Mouse (Mus musculus) left cerebral cortex, postnatal 25 days (tissue): ENCODE data around the gene Olfr744. TPM values are rescaled to one million over a fixed set of nuclear protein-coding genes. Genes with fewer than 3 reads are reported as not detected.
"Not testable (repeated sequence)": the region's sequence is repeated elsewhere in the genome, so short reads cannot be mapped to it uniquely, and the experiment has no call there.

ENCODE experiments used
- DNase-seq, 2 experiments: peaks; one replicate each; pipeline ENCODE4 v3.0.0; 2022; ENCODE audit warnings: low spot score in 2 of 2, mixed read lengths in 1 of 2
- intact Hi-C: fragments of 180-260 bp; cut with DNase I; formaldehyde crosslinking; loops from one replicate; pipeline ENCODE4 v1.15.1; 2025
- total RNA-seq, 2 experiments: library from RNA; stranded (reverse); gene quantifications; 2 replicates each; pipeline ENCODE4 v1.2.3; 2021

The Olfr744 gene
- not detected for total RNA-seq

GRCm38 (mm10) chr14:50614579-50614978 is at the start of gene Olfr744:
Gene Olfr744 (plus strand): TSS chr14:50614879.
- intact Hi-C loops = no loop called here
- no peak for DNase-seq

GRCm38 (mm10) chr14:50573056-50573455 is 41.6 kb upstream of the Olfr744 start:
- intact Hi-C loops, DNase-seq: not testable (repeated sequence)

GRCm38 (mm10) chr14:50639088-50639487 is 24.4 kb downstream of the Olfr744 start, which contains the start of gene Olfr745:
Gene Olfr745 (plus strand): TSS chr14:50639388.
- intact Hi-C loops = no loop called here
- DNase-seq = no peak

- DNase-seq = no peak
- intact Hi-C loops = no loop called here
Measured at GRCm38 (mm10) chr14:50646783-50647182, 32.1 kb downstream of the Olfr744 start, which contains the start of gene Olfr746. Gene Olfr746 (plus strand): TSS chr14:50647083.

Other genes with a start within 250 kb of the Olfr744 start
- not detected for gene Olfr736, start 233.7 kb upstream of the Olfr744 start, total RNA-seq
- gene Olfr738, start 207.3 kb upstream of the Olfr744 start, total RNA-seq = not detected
- gene Olfr739, start 196.3 kb upstream of the Olfr744 start, total RNA-seq = not detected
- gene Olfr740, start 169.3 kb upstream of the Olfr744 start, total RNA-seq = not detected
- gene Olfr741, start 142.1 kb upstream of the Olfr744 start, total RNA-seq = not detected
- gene Olfr742, start 111.3 kb upstream of the Olfr744 start, total RNA-seq = not detected
- not detected for gene Olfr743, start 93.0 kb upstream of the Olfr744 start, total RNA-seq
- not detected for gene Olfr745, start 24.5 kb downstream of the Olfr744 start, total RNA-seq
- not detected for gene Olfr746, start 32.2 kb downstream of the Olfr744 start, total RNA-seq
- gene Olfr747, start 78.3 kb downstream of the Olfr744 start, total RNA-seq = not detected
- gene Olfr748, start 92.5 kb downstream of the Olfr744 start, total RNA-seq = not detected
- not detected for gene Olfr749, start 130.2 kb downstream of the Olfr744 start, total RNA-seq
- gene Ttc5, start 170.6 kb downstream of the Olfr744 start, total RNA-seq = 10 to 100 TPM; 57.2 to 63.9 TPM
- gene Ccnb1ip1, start 192.9 kb downstream of the Olfr744 start, total RNA-seq = not detected
- 10 to 100 TPM; 23.0 to 24.7 TPM for gene Parp2, start 193.0 kb downstream of the Olfr744 start, total RNA-seq